Mouse (Mus musculus): ENCODE measurements around the gene Adtrp.
A peak's percentile ranks its signal among the peaks of the same experiment; 100 is the strongest.

The Adtrp gene

DNA sequence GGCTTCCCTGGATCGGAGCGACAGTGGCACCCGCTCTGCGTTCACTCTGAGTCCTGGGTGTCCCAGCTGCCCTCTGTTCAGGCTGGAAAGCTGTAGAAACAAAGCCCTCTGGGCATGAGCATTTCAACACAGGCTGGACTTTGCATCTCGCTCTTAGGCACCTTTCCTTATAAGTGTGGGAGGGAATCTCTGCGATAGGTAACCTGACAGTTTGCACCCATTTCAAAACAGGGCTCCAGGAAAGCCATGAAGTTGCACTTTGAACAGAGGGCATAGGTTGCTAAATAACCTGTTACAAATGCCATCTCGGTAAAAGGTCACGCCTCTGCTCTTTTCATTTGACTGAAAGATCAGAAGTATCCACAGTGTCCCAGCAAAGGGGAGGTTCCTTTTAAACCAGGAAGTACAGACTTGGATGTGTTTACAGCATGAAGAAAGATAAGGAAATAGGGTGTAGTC, 19.2 kb downstream of the Adtrp start:
- peak; percentile 72 for DNase-seq (ENCODE audit: low spot score)

GRCm38 (mm10) chr13:41827581-41827980, 19.9 kb downstream of the Adtrp start:
- no peak for DNase-seq (ENCODE audit: low spot score)

GRCm38 (mm10) chr13:41825379-41825966, 22.0 kb downstream of the Adtrp start:
- no peak for DNase-seq (ENCODE audit: low spot score)

DNA sequence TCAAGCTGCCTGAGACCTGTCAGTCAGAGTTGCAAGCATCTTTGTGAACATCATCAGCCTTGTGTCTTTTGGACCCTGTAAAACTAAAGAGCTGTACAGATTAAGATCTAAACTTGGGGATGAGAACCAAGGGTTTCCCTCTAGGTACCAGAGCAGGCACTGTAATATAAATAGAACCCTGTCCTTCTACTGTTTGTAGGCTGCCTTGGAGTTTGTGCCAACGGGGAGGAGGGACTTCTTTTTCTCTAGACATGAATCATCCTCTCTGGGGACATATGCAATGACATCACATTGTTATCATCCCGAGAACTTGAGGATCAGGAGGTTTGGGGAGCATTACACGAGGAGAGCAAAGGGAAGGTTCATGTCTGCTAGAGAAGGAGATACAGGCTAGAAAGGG, 24.4 kb downstream of the Adtrp start:
- no peak for DNase-seq (ENCODE audit: low spot score)

- DNase-seq (ENCODE audit: low spot score), result no peak
Measured at GRCm38 (mm10) chr13:41822617-41823016, 24.9 kb downstream of the Adtrp start.

- no peak for DNase-seq (ENCODE audit: low spot score)
Measured at GRCm38 (mm10) chr13:41822091-41822490, 25.4 kb downstream of the Adtrp start.

DNA sequence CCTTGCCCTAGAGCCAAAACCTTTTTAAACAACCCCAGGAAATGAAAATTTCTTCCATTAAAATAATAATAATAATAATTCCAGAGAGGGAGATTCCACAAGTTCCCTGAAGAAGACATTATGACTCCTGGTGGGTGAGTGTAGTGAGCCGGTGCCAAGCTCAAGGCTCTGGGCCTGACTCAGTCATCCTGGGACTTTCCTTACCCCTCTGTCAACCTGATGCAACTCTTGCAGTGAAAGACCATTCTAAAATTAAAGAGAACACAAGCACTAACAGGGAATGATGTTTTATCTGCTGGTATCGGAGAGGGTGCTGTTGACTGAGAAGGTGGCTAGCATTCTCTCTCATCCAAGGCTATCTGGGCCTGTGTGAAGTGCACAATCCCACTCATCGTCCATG, 26.5 kb downstream of the Adtrp start:
- no peak for DNase-seq (ENCODE audit: low spot score)

GRCm38 (mm10) chr13:41819918-41820317, 27.6 kb downstream of the Adtrp start:
- no peak for DNase-seq (ENCODE audit: low spot score)

DNA sequence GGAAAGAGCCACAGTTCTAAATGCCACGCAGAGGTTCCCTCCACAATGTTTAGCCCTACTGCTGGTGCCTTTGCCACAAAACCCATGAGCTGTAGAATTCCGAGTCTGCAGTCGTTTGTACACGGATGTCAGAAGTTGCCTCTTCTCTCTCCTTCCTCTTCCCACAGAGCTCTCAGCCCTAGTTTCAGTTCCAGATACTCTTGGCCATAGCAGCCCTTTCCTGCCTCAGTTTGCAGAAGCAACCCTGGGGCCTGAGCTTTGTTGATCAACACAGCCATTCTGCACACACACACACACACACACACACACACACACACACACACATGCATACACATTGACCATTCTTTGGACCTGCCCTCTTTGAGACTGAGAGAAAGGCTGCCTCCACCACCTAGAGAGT, 28.0 kb downstream of the Adtrp start:
- no peak for DNase-seq (ENCODE audit: low spot score)

- no peak for DNase-seq (ENCODE audit: low spot score)
Measured at GRCm38 (mm10) chr13:41817583-41817982, 29.9 kb downstream of the Adtrp start.

GRCm38 (mm10) chr13:41816643-41817042, 30.8 kb downstream of the Adtrp start:
- no peak for DNase-seq (ENCODE audit: low spot score)

DNA sequence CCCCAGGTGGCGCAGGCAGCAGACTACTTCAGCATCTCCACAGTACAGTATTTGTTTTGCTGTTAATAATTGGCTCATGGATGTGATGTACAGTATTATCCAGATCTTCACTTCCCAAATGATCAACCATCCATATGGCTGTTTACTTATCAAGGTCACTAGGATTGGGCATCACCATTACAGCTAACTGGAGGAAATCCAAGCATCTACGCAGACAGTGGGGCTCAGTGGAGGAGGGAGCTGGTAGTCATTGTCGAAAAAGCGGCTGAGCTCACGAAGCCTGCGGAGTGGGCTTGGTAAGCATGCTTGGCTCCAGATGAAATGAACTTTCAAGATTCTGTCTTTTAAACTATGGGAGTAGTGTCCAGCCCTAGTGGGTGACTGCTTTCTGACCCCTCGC, 36.7 kb downstream of the Adtrp start:
- DNase-seq (ENCODE audit: low spot score), result no peak

GRCm38 (mm10) chr13:41807815-41808214, 39.7 kb downstream of the Adtrp start:
- DNase-seq (ENCODE audit: low spot score), result no peak

GRCm38 (mm10) chr13:41807300-41807699, 40.2 kb downstream of the Adtrp start:
- DNase-seq (ENCODE audit: low spot score), result no peak

- no peak for DNase-seq (ENCODE audit: low spot score)
Measured at GRCm38 (mm10) chr13:41805138-41805820, 42.2 kb downstream of the Adtrp start.

- DNase-seq (ENCODE audit: low spot score), result no peak
Measured at GRCm38 (mm10) chr13:41803656-41804265, 43.7 kb downstream of the Adtrp start.

GRCm38 (mm10) chr13:41801177-41801636, 46.3 kb downstream of the Adtrp start:
- no peak for DNase-seq (ENCODE audit: low spot score)

GRCm38 (mm10) chr13:41792849-41793248, 54.6 kb downstream of the Adtrp start:
- DNase-seq (ENCODE audit: low spot score), result no peak

DNA sequence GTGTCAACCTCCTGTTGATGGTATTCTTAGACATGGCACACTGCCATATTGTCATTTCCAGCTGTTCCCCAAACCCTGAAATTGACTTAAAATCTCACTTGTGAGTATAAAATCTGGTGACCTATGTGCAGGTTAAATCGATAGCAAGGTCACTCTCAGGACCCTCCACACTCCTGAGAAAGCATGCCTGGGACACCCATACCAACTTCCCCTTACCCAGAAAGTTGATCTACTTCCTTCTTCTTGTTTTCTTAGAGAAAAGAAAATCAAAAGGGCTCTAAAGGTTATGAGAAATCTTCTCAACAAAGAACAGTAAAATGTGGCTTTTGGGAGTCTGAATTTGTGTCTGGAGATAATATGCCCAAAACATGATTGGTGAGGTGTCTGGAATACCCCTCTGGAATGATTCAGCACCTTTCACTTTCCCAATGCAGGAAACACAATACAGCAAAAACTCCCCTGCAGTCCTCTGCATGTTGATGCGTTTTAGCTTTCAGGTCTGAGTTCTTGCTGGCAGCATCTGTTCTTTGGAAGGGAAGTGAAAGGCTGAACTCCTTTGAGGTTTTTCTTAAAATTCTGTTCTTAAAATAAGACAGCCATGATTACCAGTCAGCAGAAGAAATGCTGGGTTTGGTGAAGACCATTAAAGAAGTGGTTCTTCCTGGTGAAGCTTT, 59.5 kb downstream of the Adtrp start:
- DNase-seq (ENCODE audit: low spot score), result no peak

- DNase-seq (ENCODE audit: low spot score), result no peak
Measured at GRCm38 (mm10) chr13:41786640-41787039, 60.8 kb downstream of the Adtrp start.

DNA sequence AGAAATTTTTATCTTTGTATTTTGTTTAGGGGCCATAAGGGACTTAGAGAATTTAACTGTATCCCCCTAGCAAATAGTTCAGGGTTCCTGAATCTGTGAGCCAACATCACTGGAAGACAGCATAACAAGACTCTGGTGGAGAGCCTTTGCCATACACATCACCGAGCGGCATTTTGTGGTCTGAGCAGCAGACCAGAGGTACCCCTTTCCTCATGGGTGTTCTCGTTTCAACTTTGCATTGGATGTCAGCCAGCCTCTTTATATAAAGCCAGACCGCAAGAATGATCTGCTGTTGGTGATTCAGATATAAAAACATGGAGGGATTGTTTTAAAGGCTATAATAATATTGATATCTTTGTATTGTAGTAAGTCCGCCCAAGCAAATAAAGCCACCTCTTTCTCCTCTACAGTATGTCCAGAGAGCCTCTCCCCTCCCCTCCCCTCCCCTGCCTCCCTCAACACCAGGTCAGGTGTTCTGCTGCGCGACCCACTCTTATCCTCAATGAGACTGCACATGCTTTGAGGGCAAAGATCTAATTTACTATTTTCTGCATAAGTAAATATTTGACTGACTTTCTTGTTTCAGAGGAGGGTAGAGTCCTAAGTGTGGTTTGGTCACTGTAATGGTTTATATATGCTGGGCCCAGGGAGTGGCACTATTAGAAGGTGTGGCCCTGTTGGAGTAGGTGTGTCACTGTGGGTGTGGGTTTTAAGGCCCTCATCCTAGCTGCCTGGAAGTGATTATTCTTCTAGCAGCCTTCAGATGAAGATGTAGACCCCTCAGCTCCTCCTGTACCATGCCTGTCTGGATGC, 62.4 kb downstream of the Adtrp start:
- DNase-seq (ENCODE audit: low spot score), result no peak

GRCm38 (mm10) chr13:41780296-41780695, 67.2 kb downstream of the Adtrp start:
- no peak for DNase-seq (ENCODE audit: low spot score)

Measured in lung, postnatal 25 days (tissue).